Mouse (Mus musculus) cerebellum, adult 11 months (tissue): ENCODE data around the gene Armcx3.
"Not testable (repeated sequence)": the region's sequence is repeated elsewhere in the genome, so short reads cannot be mapped to it uniquely, and the experiment has no call there.

ENCODE experiments used
- DNase-seq: peaks from one replicate; pipeline ENCODE4 v3.0.0; 2022

Armcx3 gene

GRCm38 (mm10) chrX:134756434-134757292 is at the start of gene Armcx3:
Gene Armcx3, plus strand, starts transcription at chrX:134756595.
- DNase-seq, result peak; percentile 43

- no peak for DNase-seq
Observed at GRCm38 (mm10) chrX:134716863-134717262, 39.5 kb upstream of the Armcx3 start.

DNA sequence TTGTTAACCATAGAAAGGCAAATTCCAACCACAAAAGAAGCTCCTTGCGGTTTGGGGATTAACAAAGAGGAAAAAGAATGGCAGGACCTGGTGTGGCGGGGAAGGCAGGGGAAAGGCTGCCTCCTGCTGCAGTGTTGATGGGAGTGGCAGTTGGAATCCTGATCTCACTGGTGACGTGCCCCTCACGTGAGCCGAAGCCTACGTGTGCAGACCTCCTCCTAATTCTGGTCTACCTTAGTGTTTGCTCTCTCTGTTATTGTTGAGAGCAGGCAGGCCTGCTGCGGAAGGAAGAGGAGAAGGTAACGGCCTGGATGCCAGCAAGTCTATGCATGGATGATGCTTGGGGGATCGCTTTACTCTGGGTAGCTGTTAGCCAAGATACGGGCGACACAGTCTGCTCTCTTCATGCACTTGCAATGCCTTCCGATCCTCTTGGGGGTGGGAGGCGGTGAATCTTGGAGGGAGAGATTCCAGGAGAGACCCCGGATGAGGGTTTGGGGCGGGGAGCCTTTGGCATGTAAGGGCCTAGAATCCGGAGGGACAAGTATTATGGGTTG is 38.6 kb upstream of the Armcx3 start, which contains the start of gene Armcx1:
Armcx1 (plus strand) TSS at position 212 of the 557 bp plus-strand sequence.
- DNase-seq, result peak; percentile 57

GRCm38 (mm10) chrX:134718524-134718923 is 37.9 kb upstream of the Armcx3 start:
- peak; percentile 34 for DNase-seq

DNA sequence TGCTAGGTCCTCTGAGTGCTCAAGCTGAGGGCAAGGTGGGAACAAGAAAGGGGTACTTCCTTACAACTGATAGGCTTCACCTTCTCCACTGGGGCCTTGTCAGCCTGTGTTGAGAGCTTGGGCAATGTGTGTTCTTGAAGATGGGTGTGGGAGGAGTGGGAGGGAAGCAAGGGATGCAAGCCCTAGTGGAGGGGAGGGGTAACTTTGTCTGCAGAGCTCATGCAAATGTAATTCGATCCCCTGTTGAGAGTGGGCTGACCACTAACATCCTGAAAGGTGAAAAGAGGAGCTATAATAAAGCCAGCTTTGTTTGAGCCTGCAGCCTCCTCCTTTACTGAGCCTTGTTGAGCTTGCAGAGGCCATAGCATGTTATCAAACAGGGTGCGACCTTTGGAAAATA is 32.6 kb upstream of the Armcx3 start:
- DNase-seq, result not testable (repeated sequence)

DNA sequence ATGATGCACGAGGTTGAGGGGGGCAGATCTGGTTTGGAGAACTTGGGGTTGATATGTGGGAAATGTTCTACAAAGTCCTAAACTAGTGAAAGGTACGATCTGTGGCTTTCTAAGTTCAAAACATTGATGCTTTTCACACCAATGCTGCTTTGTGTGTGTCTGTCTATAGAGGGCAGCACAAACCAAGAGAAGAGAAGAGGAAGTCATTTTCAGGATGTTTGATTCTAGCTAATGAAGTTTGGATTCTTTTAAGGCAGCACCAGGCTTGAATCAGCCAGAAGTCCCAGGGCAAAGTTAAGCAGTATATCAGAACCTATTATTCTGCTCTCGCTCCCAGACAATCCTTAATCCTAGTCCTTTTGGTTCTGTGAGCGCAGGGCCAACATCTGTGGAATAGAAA is 26.6 kb upstream of the Armcx3 start:
- no peak for DNase-seq

DNA sequence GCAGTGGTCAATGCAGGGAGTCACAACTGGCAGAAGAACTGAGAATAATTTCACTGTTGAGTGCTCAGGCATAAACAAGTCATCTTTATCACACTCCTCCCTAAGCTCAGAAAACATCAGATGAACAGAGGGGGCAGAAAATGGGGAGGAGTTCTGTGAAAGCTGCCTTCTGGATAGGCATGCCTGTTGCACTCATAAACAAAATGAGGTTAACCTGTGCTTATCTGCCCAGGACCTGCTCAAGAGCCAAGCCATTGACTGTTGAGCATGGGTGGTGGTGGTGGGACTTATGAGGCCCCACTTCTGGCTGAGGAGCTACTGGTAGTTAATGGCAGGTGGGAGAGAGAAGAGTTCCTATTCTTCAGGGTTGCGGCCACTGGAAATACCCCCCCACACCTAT is 18.6 kb upstream of the Armcx3 start:
- no peak for DNase-seq

DNA sequence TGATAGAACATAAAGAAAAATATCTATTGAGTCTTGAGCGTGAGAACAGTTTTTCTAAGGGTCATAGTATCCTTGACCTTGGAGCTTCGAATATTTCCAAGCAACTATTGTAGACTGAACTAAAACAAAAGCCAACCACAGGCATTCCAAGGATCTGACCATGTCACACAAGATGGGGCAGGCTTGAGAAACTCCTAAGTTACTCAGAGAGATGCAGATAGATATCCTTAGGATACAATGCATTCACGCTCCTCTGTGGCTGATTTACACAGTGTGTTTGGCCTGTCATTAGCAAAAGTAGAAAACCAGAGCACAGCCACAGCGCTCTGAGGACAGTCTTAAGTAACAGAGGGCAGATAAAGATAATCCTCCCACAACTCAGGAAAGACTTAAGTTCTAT is 17.2 kb upstream of the Armcx3 start:
- no peak for DNase-seq

DNA sequence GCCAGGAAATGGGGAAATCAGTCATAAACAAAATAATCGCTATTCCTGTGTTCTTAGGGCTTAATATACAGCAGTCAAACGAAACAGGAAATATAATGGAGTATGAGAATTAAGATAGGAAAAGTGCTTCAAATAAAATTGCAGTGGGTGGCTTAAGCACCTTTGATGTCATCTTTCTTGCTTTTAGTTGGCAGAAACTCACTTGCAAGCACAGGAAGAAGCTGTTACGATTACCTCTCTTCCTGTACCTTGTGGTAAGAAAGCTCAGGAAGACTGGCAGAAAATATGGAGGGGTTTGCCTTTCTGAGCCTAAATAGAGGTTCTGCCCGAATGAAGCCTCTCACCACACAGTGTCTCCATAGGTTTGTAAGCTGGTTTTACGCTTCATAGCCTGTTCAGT is 14.5 kb upstream of the Armcx3 start:
- no peak for DNase-seq

DNA sequence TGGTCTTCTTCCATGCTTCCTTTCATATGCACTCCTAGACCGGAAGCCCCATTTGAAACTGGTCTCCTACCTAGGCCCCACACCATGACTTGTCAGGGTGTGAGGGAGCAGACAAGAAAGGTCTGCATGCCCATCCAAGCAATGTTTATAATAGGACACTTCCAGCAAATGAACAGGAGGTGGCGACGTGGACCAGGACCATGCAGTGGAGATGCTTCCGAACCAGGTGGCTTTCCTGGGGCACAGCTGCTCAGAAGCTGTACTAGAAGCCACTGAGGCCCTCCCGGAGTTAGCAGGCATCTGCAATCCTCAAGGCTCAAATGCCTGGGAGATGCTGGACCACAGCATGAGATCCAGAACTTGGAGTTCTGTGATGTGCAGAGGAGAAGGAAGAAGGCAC is 9.9 kb upstream of the Armcx3 start:
- DNase-seq, result peak; percentile 29

DNA sequence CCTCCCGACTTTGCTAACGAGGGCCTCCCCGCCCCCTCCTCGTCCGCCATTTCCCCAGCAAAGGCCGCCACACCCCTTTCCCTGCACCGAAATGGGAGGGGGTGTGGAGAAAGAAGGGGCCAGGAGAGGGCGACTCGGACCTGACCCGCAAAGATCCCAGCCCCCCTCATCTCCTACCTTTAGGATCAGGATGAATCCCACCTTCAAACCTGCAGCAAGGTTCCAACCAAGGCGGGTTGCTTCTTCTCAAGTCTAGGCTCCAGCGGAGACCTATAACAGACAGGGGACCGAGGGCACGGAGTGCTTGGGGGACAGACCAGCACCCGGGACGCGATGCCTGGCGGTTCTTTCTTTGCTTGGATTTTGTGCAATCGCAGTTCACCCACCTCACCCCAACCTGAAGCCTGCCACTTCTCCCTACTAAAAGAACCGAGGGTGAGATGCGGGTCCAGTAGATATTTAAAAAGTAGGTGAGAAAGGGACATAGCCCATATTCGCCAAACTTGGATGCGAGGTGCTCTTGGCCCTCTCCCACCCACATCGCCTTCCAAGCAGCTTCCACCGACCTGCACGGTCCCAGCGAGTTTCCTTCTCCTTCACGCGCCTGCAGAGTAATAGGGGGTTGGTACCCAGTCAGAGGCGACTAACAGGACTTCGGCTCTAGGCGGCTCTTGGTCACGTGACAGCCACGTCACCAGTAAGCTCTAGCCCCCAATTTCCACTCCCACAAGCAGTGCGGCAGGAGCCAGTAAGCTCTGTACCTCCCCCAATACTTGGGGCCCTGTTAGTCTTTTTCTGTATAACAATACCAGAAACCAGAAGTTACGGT is 5.4 kb upstream of the Armcx3 start, which contains the start of gene Armcx6:
Armcx6 (minus strand) TSS at position 654 of the 829 bp plus-strand sequence.
- peak; percentile 54 for DNase-seq

DNA sequence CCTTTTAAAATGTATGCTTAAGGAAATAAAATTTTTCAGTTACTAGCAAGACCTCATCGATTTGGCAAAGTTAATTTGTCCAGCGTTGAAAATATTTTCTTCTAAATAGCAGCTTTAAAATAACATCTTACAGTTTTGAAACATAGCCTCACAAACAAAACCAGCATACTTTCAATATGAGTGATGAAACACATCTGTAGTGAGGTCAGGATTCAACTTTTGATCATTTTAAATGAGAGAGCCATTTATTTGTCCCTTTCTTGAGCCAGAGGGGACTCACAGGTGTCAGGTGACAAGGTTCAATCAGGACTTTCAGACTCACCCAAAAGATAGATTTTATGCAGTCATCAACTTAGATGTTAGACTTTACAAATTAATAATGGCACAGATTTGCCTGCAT is 4.5 kb upstream of the Armcx3 start:
- DNase-seq, result no peak

- no peak for DNase-seq
Observed at GRCm38 (mm10) chrX:134752584-134752983, 3.8 kb upstream of the Armcx3 start.

- DNase-seq, result no peak
Observed at GRCm38 (mm10) chrX:134757293-134757995, 1.0 kb downstream of the Armcx3 start.

DNA sequence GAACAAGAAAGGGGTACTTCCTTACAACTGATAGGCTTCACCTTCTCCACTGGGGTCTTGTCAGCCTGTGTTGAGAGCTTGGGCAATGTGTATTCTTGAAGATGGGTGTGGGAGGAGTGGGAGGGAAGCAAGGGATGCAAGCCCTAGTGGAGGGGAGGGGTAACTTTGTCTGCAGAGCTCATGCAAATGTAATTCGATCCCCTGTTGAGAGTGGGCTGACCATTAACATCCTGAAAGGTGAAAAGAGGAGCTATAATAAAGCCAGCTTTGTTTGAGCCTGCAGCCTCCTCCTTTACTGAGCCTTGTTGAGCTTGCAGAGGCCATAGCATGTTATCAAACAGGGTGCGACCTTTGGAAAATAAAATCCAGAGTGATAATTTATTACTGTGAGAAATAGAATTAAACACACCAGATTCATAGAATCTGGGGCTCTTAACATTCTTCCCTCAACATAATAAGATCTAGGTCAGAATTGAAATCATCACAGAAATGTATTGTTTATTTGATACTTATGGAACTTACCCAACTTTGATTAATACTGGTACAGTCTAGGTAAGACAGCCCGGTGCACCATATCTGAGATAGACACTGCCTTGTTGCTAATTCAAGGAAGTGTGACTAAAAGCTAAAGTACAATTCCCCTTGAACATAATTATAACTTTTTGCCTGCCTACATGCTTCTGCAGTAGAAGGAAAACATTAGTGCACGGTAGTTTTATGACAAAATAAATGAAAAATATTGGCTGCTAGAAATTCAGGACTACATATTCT is 7.2 kb downstream of the Armcx3 start:
- DNase-seq, result not testable (repeated sequence)

DNA sequence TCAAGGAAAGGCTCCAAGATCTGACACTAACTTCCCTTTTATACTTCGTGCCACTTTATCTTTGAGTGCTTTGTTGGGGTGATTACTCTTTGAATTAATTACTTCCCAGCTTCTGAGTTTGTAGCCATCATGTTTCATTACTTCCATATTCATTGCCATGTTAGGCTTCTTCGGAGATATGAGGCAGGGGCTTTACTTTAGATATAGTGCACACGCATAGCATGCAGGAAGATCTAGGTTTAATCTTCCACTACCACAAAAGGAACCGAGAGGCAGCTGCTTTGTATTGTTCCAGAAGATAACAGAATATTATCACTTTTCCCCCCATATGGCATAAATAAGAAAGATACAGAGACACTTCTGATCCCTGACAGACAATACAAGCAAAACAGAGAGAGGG is 31.3 kb downstream of the Armcx3 start:
- no peak for DNase-seq

DNA sequence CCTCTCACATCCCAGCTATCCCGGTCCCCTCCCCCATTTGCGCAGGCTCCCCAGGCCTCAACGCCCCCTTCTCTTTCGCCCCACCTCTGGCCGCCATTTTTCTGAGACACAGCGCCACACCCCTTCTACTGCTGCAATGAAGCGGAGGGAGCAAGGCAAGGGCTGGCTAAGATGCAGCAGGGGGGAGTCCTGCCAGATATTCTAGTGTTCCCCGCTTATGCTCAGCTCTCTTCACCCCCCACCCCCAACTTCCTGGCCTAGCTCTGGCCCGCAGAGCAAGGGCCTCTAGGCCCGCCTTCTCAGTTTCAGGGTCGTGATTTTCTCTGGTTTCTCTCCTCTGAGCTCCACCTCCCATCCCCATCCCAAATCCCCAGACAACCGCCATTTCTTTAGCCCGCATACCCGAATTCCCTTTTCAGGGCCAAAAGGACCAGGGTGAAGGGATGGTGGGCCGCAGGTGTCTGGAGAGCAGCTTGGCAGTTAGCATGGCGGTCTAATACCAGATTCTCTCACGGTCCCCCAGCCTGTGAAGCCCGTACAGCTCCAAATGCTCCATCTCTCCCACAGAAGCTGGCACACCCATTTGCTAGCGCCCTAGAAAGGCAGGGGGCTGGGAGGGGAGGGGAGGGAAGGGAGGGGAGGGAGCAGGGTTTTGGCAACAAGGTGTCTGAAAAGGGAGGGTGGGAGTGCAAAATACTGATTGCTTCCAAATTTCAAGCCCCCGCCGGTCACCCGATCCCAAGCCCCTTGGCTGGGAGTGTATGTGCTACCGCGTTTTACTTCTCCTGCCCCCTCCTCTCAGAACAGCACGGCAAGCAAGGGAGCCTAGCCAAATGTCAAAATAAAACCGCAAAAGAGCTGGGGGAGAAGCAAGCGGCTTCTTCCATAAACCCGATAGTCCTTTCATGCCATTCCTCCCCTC is 51.7 kb downstream of the Armcx3 start:
- DNase-seq, result no peak

GRCm38 (mm10) chrX:134808755-134809224 is 52.4 kb downstream of the Armcx3 start, which contains the start of gene Armcx2:
Gene Armcx2, minus strand, starts transcription at chrX:134809221.
- DNase-seq, result peak; percentile 47
